Mouse (Mus musculus): ENCODE measurements around the gene Srpk1. TPM values are rescaled to one million over a fixed set of nuclear protein-coding genes. Genes with fewer than 3 reads are reported as not detected.

Gene Srpk1
- polyA plus RNA-seq, 1 experiment from 2014 or later, result 61.5 TPM

DNA sequence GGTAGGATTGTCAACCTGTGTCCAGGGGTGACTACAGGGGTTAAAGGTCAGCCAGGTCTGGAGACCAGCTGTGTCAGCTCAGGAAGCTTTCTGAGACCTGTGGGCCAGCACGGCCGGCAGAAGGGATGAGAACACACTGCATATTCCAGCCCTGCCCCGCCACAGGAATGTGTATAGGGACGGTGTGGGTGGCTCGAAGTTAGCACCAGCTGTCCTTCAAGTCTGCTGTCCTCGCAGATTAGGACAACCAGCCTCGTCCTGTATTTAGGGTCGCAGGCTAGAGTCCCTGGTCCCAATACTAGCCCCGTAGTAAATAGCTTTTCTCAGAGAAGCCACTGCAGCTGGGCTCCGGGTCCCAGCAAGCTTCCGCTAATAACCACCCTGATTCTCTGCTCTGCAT is 74.0 kb downstream of the Srpk1 start:
- WGBS (ENCODE audit: insufficient replicate concordance), result 52% methylated on average over 11 of the region's 11 CpGs
- ATAC-seq, result no peak
- no peaks in the 10 kb centered on the region for H3K36me3 ChIP-seq

DNA sequence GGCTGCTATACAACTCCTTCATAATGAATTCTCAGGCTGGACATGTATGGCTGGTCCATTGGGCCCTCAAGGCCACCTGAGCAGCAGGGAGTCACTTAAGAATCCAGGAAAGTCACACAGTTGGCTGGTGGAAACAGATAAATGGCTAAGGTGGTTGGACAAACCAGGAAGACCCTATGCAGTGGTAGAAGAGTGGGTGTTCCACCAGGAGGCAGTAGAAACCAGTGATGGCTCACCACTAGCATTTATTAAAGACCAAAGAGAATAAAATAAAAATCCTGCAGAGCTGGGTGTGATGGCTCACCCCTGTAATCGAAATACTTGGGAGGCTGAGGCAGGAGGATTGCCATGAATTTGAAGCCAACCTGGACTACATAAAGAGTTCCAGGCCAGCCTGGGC is 75.6 kb downstream of the Srpk1 start:
- Histone ChIP-seq H3K27ac (no peak overlapping the region), H3K4me3 (no peak overlapping the region), H3K4me1 (no peaks in the 10 kb centered on the region), H3K4me2 (no peak overlapping the region), H3K9ac (no peak overlapping the region), H3K36me3 (no peaks in the 10 kb centered on the region), H3K27me3 (replicated peaks) (peaks cover 13% of the 10 kb centered on the region; the same call in 1 of the 2 replicates), H3K9me3 (replicated peaks) (peaks cover under 1% of the 10 kb centered on the region)
- ATAC-seq, result no peak
- 42% methylated on average over 1 of the region's 1 CpGs for WGBS (ENCODE audit: insufficient replicate concordance)

More for the DNA sequence above, 74.0 kb downstream of the Srpk1 start:
- no peaks in the 10 kb centered on the region for H3K4me1 ChIP-seq
- H3K9ac ChIP-seq, result no peak overlapping the region
- no peak overlapping the region for H3K4me3 ChIP-seq
- H3K27me3 ChIP-seq (replicated peaks), result peaks cover 13% of the 10 kb centered on the region; the same call in 1 of the 2 replicates
- no peak overlapping the region for H3K4me2 ChIP-seq
- no peaks in the 10 kb centered on the region for H3K9me3 ChIP-seq (replicated peaks)
- no peak overlapping the region for H3K27ac ChIP-seq

DNA sequence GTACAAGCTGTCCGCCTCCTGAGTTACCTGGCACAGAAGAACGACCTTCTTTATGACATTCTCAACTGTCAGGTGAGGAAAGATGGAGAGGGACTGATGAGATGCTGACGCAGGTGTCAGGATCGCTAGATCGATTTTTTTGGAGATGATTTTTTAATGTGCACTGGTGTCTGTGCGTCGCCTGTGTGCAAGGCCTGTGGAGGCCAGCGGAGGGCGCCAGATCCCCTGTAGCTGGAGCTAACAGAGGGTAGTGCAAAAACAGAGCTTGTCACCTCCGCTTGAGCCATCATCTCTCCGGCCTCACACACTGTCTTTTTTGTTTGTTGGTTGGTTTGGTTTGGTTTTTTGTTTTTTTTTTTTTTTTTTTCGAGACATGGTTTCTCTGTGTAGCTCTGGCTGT is 84.6 kb downstream of the Srpk1 start:
- Histone ChIP-seq H3K36me3 (no peaks in the 10 kb centered on the region), H3K9ac (no peak overlapping the region), H3K27me3 (replicated peaks) (peaks cover 26% of the 10 kb centered on the region), H3K9me3 (replicated peaks) (peaks cover 4% of the 10 kb centered on the region), H3K4me2 (no peak overlapping the region), H3K4me1 (no peaks in the 10 kb centered on the region), H3K27ac (no peak overlapping the region), H3K4me3 (no peak overlapping the region)
- 36% methylated on average over 12 of the region's 12 CpGs for WGBS (ENCODE audit: insufficient replicate concordance)
- ATAC-seq, result no peak

Small RNA genes within 50 kb of the gene (microRNA-seq; reads per million reads assigned to microRNA genes)
- not detected for gene Mir6969

Other genes with a start within 250 kb of the Srpk1 start
- 16.6 and 17.0 TPM in 2 replicates for gene Fkbp5, start 105.2 kb downstream of the Srpk1 start, polyA plus RNA-seq (2016; fragmentation: Nextera tagmentation; extraction: Ambion mirVana)
- not detected in 2 replicates for gene Armc12, start 91.9 kb downstream of the Srpk1 start, polyA plus RNA-seq (2016; fragmentation: Nextera tagmentation; extraction: Ambion mirVana)
- gene Clpsl2, start 73.3 kb downstream of the Srpk1 start, polyA plus RNA-seq (2016; fragmentation: Nextera tagmentation; extraction: Ambion mirVana), result not detected in 2 replicates
- 2.3 and 3.6 TPM in 2 replicates for gene Clps, start 61.9 kb downstream of the Srpk1 start, polyA plus RNA-seq (2016; fragmentation: Nextera tagmentation; extraction: Ambion mirVana)
- gene Lhfpl5, start 47.1 kb downstream of the Srpk1 start, polyA plus RNA-seq (2016; fragmentation: Nextera tagmentation; extraction: Ambion mirVana), result 0.16 and 0.32 TPM in 2 replicates
- 0.41 and 0.48 TPM in 2 replicates for gene Slc26a8, start 67.5 kb upstream of the Srpk1 start, polyA plus RNA-seq (2016; fragmentation: Nextera tagmentation; extraction: Ambion mirVana)
- 53.4 and 55.7 TPM in 2 replicates for gene Mapk14, start 68.6 kb upstream of the Srpk1 start, polyA plus RNA-seq (2016; fragmentation: Nextera tagmentation; extraction: Ambion mirVana)
- gene AC170998.1, start 103.4 kb upstream of the Srpk1 start, polyA plus RNA-seq (2016; fragmentation: Nextera tagmentation; extraction: Ambion mirVana), result 2.5 and 3.1 TPM in 2 replicates
- 2.3 and 2.5 TPM in 2 replicates for gene Mapk13, start 146.6 kb upstream of the Srpk1 start, polyA plus RNA-seq (2016; fragmentation: Nextera tagmentation; extraction: Ambion mirVana)
- gene Brpf3, start 178.4 kb upstream of the Srpk1 start, polyA plus RNA-seq (2016; fragmentation: Nextera tagmentation; extraction: Ambion mirVana), result 67.4 and 68.8 TPM in 2 replicates
- not detected in 2 replicates for gene Pnpla1, start 235.7 kb upstream of the Srpk1 start, polyA plus RNA-seq (2016; fragmentation: Nextera tagmentation; extraction: Ambion mirVana)